Mouse (Mus musculus) cerebellum, postnatal 4 days (tissue): ENCODE results near the gene Cxcl9.
A peak's percentile ranks its signal among the peaks of the same experiment; 100 is the strongest.

Experiments used
- DNase-seq, 2 experiments: peaks; one replicate each; pipeline ENCODE4 v3.0.0; 2022; ENCODE audit warnings: low spot score in 2 of 2, mixed read lengths in 1 of 2

The Cxcl9 gene

GRCm38 (mm10) chr5:92278942-92279537, 48.8 kb downstream of the Cxcl9 start:
- DNase-seq = no peak

- DNase-seq = peak; percentile 58 to 67
Measured at GRCm38 (mm10) chr5:92277437-92278394, 50.2 kb downstream of the Cxcl9 start, which contains the start of gene Naaa. TSS of gene Naaa (minus strand) at chr5:92278170.
